Comparison of ENCODE assay signal across 8 mouse cellular contexts in the genomic region with DNA sequence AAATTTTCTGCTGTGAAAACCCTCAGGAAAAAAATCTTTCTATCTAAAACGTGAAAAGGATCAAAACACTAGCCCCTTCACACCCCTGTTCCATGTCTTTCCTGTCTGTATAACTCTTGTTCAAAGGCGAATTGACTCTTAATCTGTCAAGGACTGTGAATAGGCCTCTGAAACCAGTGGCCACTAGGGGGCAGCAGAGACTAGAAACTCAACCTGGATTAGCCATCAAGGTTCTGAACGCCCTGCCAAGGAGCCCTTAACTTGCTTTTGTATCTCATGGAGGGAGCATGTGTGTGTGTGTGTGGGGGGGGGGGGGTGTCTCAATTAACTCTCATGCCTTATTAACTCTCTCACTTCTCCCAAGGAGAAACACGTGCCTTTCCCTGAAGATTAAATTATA. TPM values are rescaled to one million over a fixed set of nuclear protein-coding genes. Genes with fewer than 3 reads are reported as not detected.
DNase-seq lines count a peak whose midpoint lies in the region; ATAC-seq and TF ChIP-seq lines count a peak whose summit lies in the region.

No protein-coding gene starts in this region.

- WGBS in kidney, postnatal 0 days = 8% methylated on average over 4 of the region's 4 CpGs
- WGBS in liver, embryonic 11.5 days = 12% methylated on average over 4 of the region's 4 CpGs

- H3K27me3 ChIP-seq in kidney, postnatal 0 days (ENCODE audit: insufficient read depth, low read length) = peaks cover 14% of the 10 kb centered on the region
- H3K27me3 ChIP-seq in liver, embryonic 11.5 days (replicated peaks; ENCODE audit: control insufficient read depth, insufficient read depth, low read length) = peaks cover 33% of the 10 kb centered on the region

- no peaks in the 10 kb centered on the region for H3K36me3 ChIP-seq in kidney, postnatal 0 days (ENCODE audit: insufficient read depth, low read length)
- H3K36me3 ChIP-seq in liver, embryonic 11.5 days (ENCODE audit: control insufficient read depth, insufficient read depth, low read length) = no peaks in the 10 kb centered on the region

- H3K27ac ChIP-seq in kidney, postnatal 0 days = no peak overlapping the region
- no peak overlapping the region for H3K27ac ChIP-seq in liver, embryonic 11.5 days (ENCODE audit: low read depth, low read length)

- no peak overlapping the region for H3K9ac ChIP-seq in kidney, postnatal 0 days (ENCODE audit: low read depth, low read length)
- H3K9ac ChIP-seq in liver, embryonic 11.5 days (ENCODE audit: low read depth, low read length) = no peak overlapping the region

- peak; percentile 86 for TF ChIP-seq CTCF in kidney, postnatal 0 days (IDR thresholded peaks at IDR 0.05; ENCODE audit: low read depth)

- H3K4me2 ChIP-seq in kidney, postnatal 0 days (ENCODE audit: low read length) = no peak overlapping the region
- no peak overlapping the region for H3K4me2 ChIP-seq in liver, embryonic 11.5 days

- no peaks in the 10 kb centered on the region for H3K9me3 ChIP-seq in kidney, postnatal 0 days (replicated peaks; ENCODE audit: low read length)
- no peaks in the 10 kb centered on the region for H3K9me3 ChIP-seq in liver, embryonic 11.5 days (ENCODE audit: control insufficient read depth, low read length)

- peaks cover 4% of the 10 kb centered on the region; the same call in 1 of the 2 replicates for H3K4me1 ChIP-seq in kidney, postnatal 0 days (replicated peaks; ENCODE audit: insufficient read depth, low read length)
- no peaks in the 10 kb centered on the region for H3K4me1 ChIP-seq in liver, embryonic 11.5 days (replicated peaks; ENCODE audit: control insufficient read depth, insufficient read depth, low read length)

- DNase-seq in ovary, postnatal 10 days (ENCODE audit: low spot score) = peak; percentile 57
- no peak for DNase-seq in ovary, adult 18-20 months (ENCODE audit: low spot score)
- DNase-seq in cerebellum, adult 18-20 months = peak; percentile 81 to 85
- peak; percentile 83 for DNase-seq in forelimb bud, embryonic 11.5 days (ENCODE audit: low read depth, low spot score)
- peak; percentile 84 for DNase-seq in kidney, postnatal 0 days (ENCODE audit: low spot score)
- peak; percentile 64 for DNase-seq in liver, embryonic 11.5 days (ENCODE audit: low spot score)
- peak; percentile 96 to 97 for DNase-seq in right cerebral cortex, adult 2 months (ENCODE audit: low spot score in 2 of 2)
- DNase-seq in urinary bladder, postnatal 10 days (ENCODE audit: low spot score) = peak; percentile 77

- no peak for ATAC-seq in kidney, postnatal 0 days (replicated peaks; ENCODE audit: low FRiP score, low read depth)
- ATAC-seq in liver, embryonic 11.5 days (replicated peaks; ENCODE audit: low FRiP score) = no peak

- H3K4me3 ChIP-seq in kidney, postnatal 0 days (replicated peaks; ENCODE audit: low read depth, low read length) = no peak overlapping the region
- no peak overlapping the region for H3K4me3 ChIP-seq in liver, embryonic 11.5 days (ENCODE audit: low read depth, low read length)

RNA-seq across cellular contexts. Expression of a gene that starts 1.8 kb away (rescaled TPM):
- polyA plus RNA-seq in kidney, postnatal 0 days (2015; fragmentation: Nextera tagmentation; extraction: Ambion mirVana) = 0.08 and 0.11 TPM in 2 replicates
- 0.21 and 0.22 TPM in 2 replicates for polyA plus RNA-seq in liver, embryonic 11.5 days (2014; fragmentation: Nextera tagmentation; extraction: Ambion mirVana)
